Mouse (Mus musculus) E14TG2a.4 (cell line): Measurements from ENCODE around the gene Gm10639.
"Not testable (repeated sequence)": the region's sequence is repeated elsewhere in the genome, so short reads cannot be mapped to it uniquely, and the experiment has no call there.

Source experiments
- CTCF ChIP-seq: conservative IDR thresholded peaks from 2 replicates; pipeline ENCODE4 v1.5.1; 2014; ENCODE audit warnings: low read length
- NANOG ChIP-seq: IDR thresholded peaks from 2 replicates; pipeline ENCODE4 v1.6.1; 2014; ENCODE audit warnings: borderline replicate concordance, low read length, mixed read lengths
- POU5F1 ChIP-seq: IDR thresholded peaks from 2 replicates; pipeline ENCODE4 v1.6.1; 2014; ENCODE audit warnings: low read length, borderline replicate concordance

DNA sequence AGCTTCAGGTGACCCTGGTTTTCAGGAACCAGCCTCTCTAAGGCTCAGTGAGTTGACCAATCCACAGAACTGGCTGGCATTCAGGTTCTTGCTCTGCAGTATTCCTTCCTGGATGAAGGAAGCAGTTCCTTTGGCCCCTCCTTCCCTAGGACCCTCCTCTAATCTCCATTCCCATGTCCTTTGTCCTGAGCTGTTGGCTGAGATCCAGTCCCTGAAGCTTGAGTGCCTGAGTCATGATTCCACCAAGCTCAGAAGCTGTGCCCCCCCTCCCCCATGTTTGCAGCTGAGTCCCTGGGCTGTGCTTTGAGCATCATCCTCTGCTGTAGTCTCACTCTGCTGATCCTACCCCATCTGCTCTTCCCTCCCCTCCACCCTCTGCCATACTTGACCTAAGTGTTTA lies 47.3 kb downstream of the Gm10639 start:
- not testable (repeated sequence) for TF ChIP-seq CTCF, NANOG, POU5F1
